Mouse (Mus musculus) thymus, postnatal 36 days (tissue): ENCODE measurements around the gene Gm266.

Experiments
- DNase-seq, 2 experiments: peaks; one replicate each; pipeline ENCODE4 v3.0.0; 2022; ENCODE audit warnings: mixed read lengths in 2 of 2

The Gm266 gene

GRCm38 (mm10) chr12:111434745-111435327 lies 50.8 kb downstream of the Gm266 start:
- DNase-seq, result no peak
